Mouse (Mus musculus): ENCODE data around the gene Ccdc92b. TPM values are rescaled to one million over a fixed set of nuclear protein-coding genes. Genes with fewer than 3 reads are reported as not detected.

Gene Ccdc92b
- total RNA-seq (2014; rRNA removed) (0.09 TPM in 1 of 2 replicates, not detected in the other), polyA plus RNA-seq (2012; rRNA removed) (0.02 and 0.06 TPM in 2 replicates)

DNA sequence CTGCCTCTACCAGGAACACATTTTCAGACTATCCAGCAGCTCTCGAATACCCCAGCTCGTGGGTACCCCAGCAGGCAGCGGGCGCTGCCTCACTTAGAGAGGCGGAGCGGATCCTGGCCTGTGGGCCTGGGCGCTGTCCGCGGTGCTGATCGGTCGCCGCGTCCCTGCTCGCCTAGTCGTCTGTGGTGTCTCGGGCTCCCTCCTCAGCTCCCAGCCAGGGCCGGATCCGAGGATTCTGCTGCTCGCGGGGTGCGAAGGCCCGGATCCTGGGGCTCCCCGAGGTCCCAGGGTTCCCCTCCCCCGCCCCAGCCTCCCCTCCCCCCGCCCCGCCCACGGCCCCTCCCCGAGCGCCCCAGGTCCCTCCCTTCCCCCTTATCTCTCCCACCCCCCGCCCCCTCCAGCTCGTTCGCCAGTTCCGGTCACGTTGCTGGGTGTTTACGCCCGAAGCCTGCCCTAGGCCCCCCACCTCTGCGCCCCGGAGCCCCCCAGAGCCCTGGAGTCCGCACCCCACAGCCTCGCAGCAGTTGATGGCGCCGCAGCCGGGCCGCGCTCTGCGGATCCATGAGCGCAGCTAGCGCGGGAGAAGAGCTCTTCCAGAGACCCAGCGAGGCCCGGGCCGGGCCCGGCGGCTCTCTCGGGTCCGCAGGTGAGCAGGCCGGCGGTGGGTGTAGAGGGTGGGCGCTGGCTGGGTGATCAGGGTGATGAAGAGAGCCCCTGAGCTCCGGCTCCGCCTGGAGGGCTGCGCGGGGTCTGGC, at the start of gene Ccdc92b:
Gene Ccdc92b, plus strand, starts transcription at position 405 of the 755 bp plus-strand sequence.
- Histone ChIP-seq H3K27ac (replicated peaks; ENCODE audit: insufficient read depth, low read depth, low read length) (no peak within 1 kb of the TSS), H3K36me3 (ENCODE audit: control insufficient read depth, insufficient read depth, low read length) (no peaks in the 10 kb centered on the region), H3K4me1 (ENCODE audit: control insufficient read depth, insufficient read depth, low read length) (peaks cover 6% of the 10 kb centered on the region; the same call in 1 of the 2 replicates), H3K9ac (ENCODE audit: low read depth, low read length) (no peak within 1 kb of the TSS), H3K79me2 (ENCODE audit: control insufficient read depth, insufficient read depth, low read length) (no peaks in the 10 kb centered on the region), H3K4me3 (ENCODE audit: insufficient read depth, low read depth, low read length) (no peak within 1 kb of the TSS), H3K27me3 (ENCODE audit: control insufficient read depth, insufficient read depth, low read length) (peaks cover 6% of the 10 kb centered on the region; the same call in 1 of the 2 replicates)
- DNase-seq (ENCODE audit: extremely low read depth, low read depth, low spot score): no peak
- no peak for TF ChIP-seq CTCF (IDR thresholded peaks at IDR 0.05; ENCODE audit: low read depth, low read length)
- TF ChIP-seq POLR2A (IDR thresholded peaks at IDR 0.05; ENCODE audit: extremely low read depth, insufficient read depth, low read length): no peak
- WGBS: 2% methylated on average over 57 of the region's 63 CpGs

DNA sequence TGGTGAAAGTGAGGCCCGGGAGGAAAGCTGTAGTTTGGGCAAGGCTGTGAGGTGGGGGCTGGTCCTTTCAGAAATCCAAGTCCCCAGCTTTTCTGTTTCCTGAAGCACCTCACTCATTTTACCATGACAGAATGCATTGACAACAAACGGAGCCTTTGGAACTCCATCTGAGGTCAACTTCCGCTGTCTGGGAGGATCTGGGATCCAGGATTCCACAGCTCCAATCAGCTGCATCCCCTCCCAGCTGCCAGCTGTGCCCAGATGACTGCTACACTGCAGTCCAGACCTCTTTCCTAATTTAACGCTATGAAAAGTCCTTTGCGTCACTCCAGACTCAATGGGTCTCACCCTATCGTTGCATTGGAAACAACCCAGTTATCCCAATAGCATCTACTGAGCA, 49.7 kb upstream of the Ccdc92b start:
- H3K79me2 ChIP-seq (ENCODE audit: control insufficient read depth, insufficient read depth, low read length): no peaks in the 10 kb centered on the region
- no peak overlapping the region for H3K27ac ChIP-seq (replicated peaks; ENCODE audit: insufficient read depth, low read depth, low read length)
- no peak overlapping the region for H3K9ac ChIP-seq (ENCODE audit: low read depth, low read length)
- no peaks in the 10 kb centered on the region for H3K4me1 ChIP-seq (ENCODE audit: control insufficient read depth, insufficient read depth, low read length)
- WGBS: 81% methylated on average over 6 of the region's 6 CpGs
- H3K36me3 ChIP-seq (ENCODE audit: control insufficient read depth, insufficient read depth, low read length): no peaks in the 10 kb centered on the region
- TF ChIP-seq CTCF (IDR thresholded peaks at IDR 0.05; ENCODE audit: low read depth, low read length): no peak
- no peak for TF ChIP-seq POLR2A (IDR thresholded peaks at IDR 0.05; ENCODE audit: extremely low read depth, insufficient read depth, low read length)
- no peak for DNase-seq (ENCODE audit: extremely low read depth, low read depth, low spot score)
- H3K4me3 ChIP-seq (ENCODE audit: insufficient read depth, low read depth, low read length): no peak overlapping the region
- no peaks in the 10 kb centered on the region for H3K27me3 ChIP-seq (ENCODE audit: control insufficient read depth, insufficient read depth, low read length)

DNA sequence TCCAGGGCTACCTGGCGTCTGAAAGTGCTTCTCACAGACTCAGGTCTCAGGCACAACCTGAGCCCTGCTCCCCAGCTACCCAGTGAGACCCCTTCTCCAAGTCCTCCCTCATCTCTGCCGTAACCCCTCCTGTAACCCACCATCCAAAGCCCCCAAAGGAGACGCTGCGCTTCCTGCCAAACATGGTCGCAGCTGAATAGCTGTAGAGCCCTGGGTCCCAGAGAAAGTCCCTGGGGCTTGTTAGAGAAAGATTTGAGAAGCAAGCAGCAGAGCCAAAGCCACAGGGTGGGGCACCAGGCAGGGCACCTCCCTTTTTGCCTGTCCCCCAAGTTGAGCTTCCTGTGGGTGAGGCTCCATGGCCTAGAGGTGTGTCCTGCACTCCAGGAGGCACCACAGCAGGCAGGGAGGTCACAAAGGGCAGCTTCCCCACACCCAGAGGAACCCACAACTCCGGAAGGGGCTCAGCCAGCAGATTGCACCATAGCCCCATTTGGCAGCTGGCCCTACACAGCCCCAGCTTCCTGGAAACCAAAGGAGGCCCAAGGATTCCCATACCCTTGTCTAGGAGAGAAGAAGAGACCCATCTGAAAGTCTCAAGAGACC, 46.8 kb upstream of the Ccdc92b start:
- H3K4me3 ChIP-seq (ENCODE audit: insufficient read depth, low read depth, low read length): no peak overlapping the region
- H3K79me2 ChIP-seq (ENCODE audit: control insufficient read depth, insufficient read depth, low read length): no peaks in the 10 kb centered on the region
- TF ChIP-seq CTCF (IDR thresholded peaks at IDR 0.05; ENCODE audit: low read depth, low read length): no peak
- TF ChIP-seq POLR2A (IDR thresholded peaks at IDR 0.05; ENCODE audit: extremely low read depth, insufficient read depth, low read length): no peak
- H3K27ac ChIP-seq (replicated peaks; ENCODE audit: insufficient read depth, low read depth, low read length): no peak overlapping the region
- 68% methylated on average over 6 of the region's 6 CpGs for WGBS
- no peaks in the 10 kb centered on the region for H3K36me3 ChIP-seq (ENCODE audit: control insufficient read depth, insufficient read depth, low read length)
- DNase-seq (ENCODE audit: extremely low read depth, low read depth, low spot score): peak; percentile 12
- no peaks in the 10 kb centered on the region for H3K4me1 ChIP-seq (ENCODE audit: control insufficient read depth, insufficient read depth, low read length)
- H3K27me3 ChIP-seq (ENCODE audit: control insufficient read depth, insufficient read depth, low read length): no peaks in the 10 kb centered on the region
- no peak overlapping the region for H3K9ac ChIP-seq (ENCODE audit: low read depth, low read length)

DNA sequence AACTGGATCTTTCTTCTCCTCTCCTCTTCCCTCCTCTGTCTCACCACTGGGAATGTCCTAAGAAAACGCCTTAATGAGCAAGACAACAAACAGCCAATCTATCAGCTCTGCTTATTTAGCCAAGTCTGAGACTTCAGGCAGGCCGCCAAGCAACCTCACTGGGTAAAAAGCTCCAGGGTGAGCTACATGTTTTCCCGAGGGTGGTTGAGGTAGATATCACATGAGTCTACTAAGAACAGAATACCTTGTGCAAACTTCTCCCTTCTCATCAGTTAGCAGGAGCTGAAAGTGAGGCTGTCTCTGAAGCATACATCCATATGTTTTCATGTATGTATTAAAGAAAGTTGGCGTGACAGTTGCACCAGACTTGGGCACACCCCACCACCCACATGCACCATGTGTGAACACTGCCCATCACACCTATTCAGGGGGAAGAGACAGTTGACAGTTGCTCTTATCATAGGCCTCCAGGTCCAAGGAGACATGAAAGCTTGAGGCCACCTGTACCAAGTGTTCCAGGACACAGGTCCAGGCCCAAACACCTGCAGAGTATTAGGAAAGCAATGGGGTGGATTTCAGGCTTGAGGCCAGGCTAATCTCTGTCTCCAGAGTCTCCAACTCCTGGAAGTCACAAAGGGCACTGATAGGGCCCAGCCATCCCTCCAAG, 44.5 kb upstream of the Ccdc92b start:
- no peaks in the 10 kb centered on the region for H3K4me1 ChIP-seq (ENCODE audit: control insufficient read depth, insufficient read depth, low read length)
- TF ChIP-seq CTCF (IDR thresholded peaks at IDR 0.05; ENCODE audit: low read depth, low read length) (no peak), POLR2A (IDR thresholded peaks at IDR 0.05; ENCODE audit: extremely low read depth, insufficient read depth, low read length) (no peak)
- WGBS: 78% methylated on average over 4 of the region's 4 CpGs
- no peak for DNase-seq (ENCODE audit: extremely low read depth, low read depth, low spot score)
- H3K4me3 ChIP-seq (ENCODE audit: insufficient read depth, low read depth, low read length): no peak overlapping the region
- no peak overlapping the region for H3K9ac ChIP-seq (ENCODE audit: low read depth, low read length)
- no peaks in the 10 kb centered on the region for H3K27me3 ChIP-seq (ENCODE audit: control insufficient read depth, insufficient read depth, low read length)
- no peaks in the 10 kb centered on the region for H3K79me2 ChIP-seq (ENCODE audit: control insufficient read depth, insufficient read depth, low read length)
- no peak overlapping the region for H3K27ac ChIP-seq (replicated peaks; ENCODE audit: insufficient read depth, low read depth, low read length)
- no peaks in the 10 kb centered on the region for H3K36me3 ChIP-seq (ENCODE audit: control insufficient read depth, insufficient read depth, low read length)

DNA sequence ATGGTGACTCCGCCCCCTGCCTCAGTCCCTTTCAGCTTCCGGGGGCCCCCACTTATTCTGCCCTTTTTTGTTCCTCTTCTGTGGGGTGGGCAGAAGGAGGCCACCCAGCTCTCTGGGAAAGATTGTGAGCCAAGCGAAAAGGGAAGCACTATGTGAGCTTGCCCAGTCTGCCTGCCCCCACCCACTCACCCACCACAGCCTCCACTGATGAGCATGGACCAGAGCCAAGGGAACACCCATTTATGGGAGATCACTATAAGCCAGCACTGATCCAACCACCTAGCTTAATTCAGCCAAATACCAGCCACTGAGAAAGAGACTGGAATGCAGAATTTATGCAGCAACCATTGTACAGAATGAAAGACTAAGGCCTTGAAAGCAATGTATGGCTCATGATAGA, 43.5 kb upstream of the Ccdc92b start:
- Histone ChIP-seq H3K36me3 (ENCODE audit: control insufficient read depth, insufficient read depth, low read length) (no peaks in the 10 kb centered on the region), H3K27ac (replicated peaks; ENCODE audit: insufficient read depth, low read depth, low read length) (no peak overlapping the region), H3K27me3 (ENCODE audit: control insufficient read depth, insufficient read depth, low read length) (no peaks in the 10 kb centered on the region), H3K79me2 (ENCODE audit: control insufficient read depth, insufficient read depth, low read length) (no peaks in the 10 kb centered on the region), H3K4me1 (ENCODE audit: control insufficient read depth, insufficient read depth, low read length) (no peaks in the 10 kb centered on the region), H3K4me3 (ENCODE audit: insufficient read depth, low read depth, low read length) (no peak overlapping the region), H3K9ac (ENCODE audit: low read depth, low read length) (no peak overlapping the region)
- no peak for DNase-seq (ENCODE audit: extremely low read depth, low read depth, low spot score)
- 86% methylated on average over 3 of the region's 3 CpGs for WGBS
- TF ChIP-seq POLR2A (IDR thresholded peaks at IDR 0.05; ENCODE audit: extremely low read depth, insufficient read depth, low read length) (no peak), CTCF (IDR thresholded peaks at IDR 0.05; ENCODE audit: low read depth, low read length) (no peak)

Measured in liver, adult 2 months (tissue).